Mouse (Mus musculus): ENCODE data around the gene Zmym3. TPM values are rescaled to one million over a fixed set of nuclear protein-coding genes. Genes with fewer than 3 reads are reported as not detected.
A peak's percentile ranks its signal among the peaks of the same experiment; 100 is the strongest.

Zmym3 gene
- polyA plus RNA-seq, 1 experiment = 15.9 TPM

DNA sequence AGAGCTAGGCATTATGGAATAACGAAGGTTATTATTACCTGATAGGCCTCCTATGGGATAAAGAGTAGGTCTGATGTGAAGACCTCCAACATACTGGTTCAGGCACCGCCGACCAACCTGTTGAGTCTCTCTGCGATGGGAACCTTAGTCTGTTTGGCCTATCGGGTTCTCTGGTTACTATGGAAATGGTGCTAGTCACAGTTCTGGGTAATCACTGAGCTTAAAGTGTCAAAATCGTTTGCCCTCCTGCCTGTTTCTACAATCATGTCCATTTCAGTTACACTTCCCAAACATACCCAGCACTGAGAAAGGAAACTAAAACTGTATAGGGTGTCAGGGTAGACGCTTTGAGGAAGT lies 8.1 kb upstream of the Zmym3 start:
- DNase-seq (ENCODE audit: low read depth in 1 of 2, low spot score in 2 of 2) = no peak
- Histone ChIP-seq H3K4me3 (ENCODE audit: extremely low read depth, insufficient read depth, insufficient read length) (peak overlapping the region; percentile 64), H3K4me1 (ENCODE audit: control insufficient read depth, insufficient read depth, insufficient read length) (no peaks in the 10 kb centered on the region; the same call in 1 of the 2 replicates), H3K27ac (ENCODE audit: insufficient read depth, low read length) (peak overlapping the region; percentile 97), H3K27me3 (ENCODE audit: control insufficient read depth, insufficient read depth, low read length) (no peaks in the 10 kb centered on the region), H3K36me3 (ENCODE audit: control insufficient read depth, insufficient read depth, low read length) (no peaks in the 10 kb centered on the region; the same call in 1 of the 2 replicates)
- TF ChIP-seq POLR2A (IDR thresholded peaks at IDR 0.05; ENCODE audit: low read depth, low read length) (no peak), CTCF (IDR thresholded peaks at IDR 0.05; ENCODE audit: extremely low read depth, insufficient read depth, insufficient read length, insufficient replicate concordance) (no peak)
- 33% methylated on average over 7 of the region's 7 CpGs for WGBS

DNA sequence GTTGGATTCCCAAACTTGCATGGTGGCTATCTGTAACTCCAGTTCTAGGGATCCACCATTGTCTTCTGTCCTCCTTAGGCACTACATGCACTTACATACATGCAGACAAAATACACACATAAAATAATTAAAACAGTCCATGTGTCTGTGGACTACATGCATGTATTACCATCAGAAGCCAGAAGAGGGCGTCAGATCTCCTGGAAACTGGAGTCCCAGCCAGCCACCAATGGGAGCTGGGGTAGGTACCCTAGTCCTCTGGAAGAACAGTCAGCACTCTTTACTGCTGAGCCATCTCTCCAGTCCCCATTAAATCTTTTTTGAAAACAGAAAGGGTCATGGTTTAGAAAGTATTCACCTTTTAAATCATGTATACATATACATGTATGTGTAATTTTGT lies 7.1 kb upstream of the Zmym3 start:
- H3K27me3 ChIP-seq (ENCODE audit: control insufficient read depth, insufficient read depth, low read length) = no peaks in the 10 kb centered on the region
- WGBS = 12% methylated on average over 1 of the region's 1 CpGs
- no peaks in the 10 kb centered on the region; the same call in 1 of the 2 replicates for H3K4me1 ChIP-seq (ENCODE audit: control insufficient read depth, insufficient read depth, insufficient read length)
- DNase-seq (ENCODE audit: low read depth in 1 of 2, low spot score in 2 of 2) = peak in 1 of 2 experiments; percentile 16
- TF ChIP-seq CTCF (IDR thresholded peaks at IDR 0.05; ENCODE audit: extremely low read depth, insufficient read depth, insufficient read length, insufficient replicate concordance) (no peak), POLR2A (IDR thresholded peaks at IDR 0.05; ENCODE audit: low read depth, low read length) (no peak)
- H3K36me3 ChIP-seq (ENCODE audit: control insufficient read depth, insufficient read depth, low read length) = no peaks in the 10 kb centered on the region; the same call in 1 of the 2 replicates
- no peak overlapping the region for H3K27ac ChIP-seq (ENCODE audit: insufficient read depth, low read length)
- no peak overlapping the region for H3K4me3 ChIP-seq (ENCODE audit: extremely low read depth, insufficient read depth, insufficient read length)

DNA sequence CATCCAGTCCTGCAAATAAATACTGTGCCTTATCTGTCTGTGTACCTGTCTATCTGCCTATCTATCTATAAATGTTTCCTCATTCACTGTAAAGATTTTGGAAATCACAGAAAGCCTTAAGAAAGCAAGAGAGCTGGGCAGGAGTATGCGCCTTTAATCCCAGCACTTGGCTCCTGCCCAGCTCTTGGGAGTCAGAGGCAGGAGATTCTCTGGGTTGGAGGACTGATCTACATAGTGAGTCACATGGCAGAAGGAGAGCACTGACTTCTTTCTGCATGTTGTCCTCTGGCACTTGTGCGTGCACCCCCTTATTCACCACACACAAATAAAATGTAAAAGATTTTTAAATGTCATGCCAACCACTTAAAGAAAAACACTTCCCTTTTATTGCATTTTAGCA lies 2.8 kb upstream of the Zmym3 start:
- TF ChIP-seq POLR2A (IDR thresholded peaks at IDR 0.05; ENCODE audit: low read depth, low read length) = no peak
- TF ChIP-seq CTCF (IDR thresholded peaks at IDR 0.05; ENCODE audit: extremely low read depth, insufficient read depth, insufficient read length, insufficient replicate concordance) = no peak
- Histone ChIP-seq H3K27ac (ENCODE audit: insufficient read depth, low read length) (no peak overlapping the region), H3K27me3 (ENCODE audit: control insufficient read depth, insufficient read depth, low read length) (no peaks in the 10 kb centered on the region), H3K4me3 (ENCODE audit: extremely low read depth, insufficient read depth, insufficient read length) (no peak overlapping the region), H3K4me1 (ENCODE audit: control insufficient read depth, insufficient read depth, insufficient read length) (peaks cover 2% of the 10 kb centered on the region; the same call in 1 of the 2 replicates), H3K36me3 (ENCODE audit: control insufficient read depth, insufficient read depth, low read length) (no peaks in the 10 kb centered on the region)
- WGBS = 80% methylated on average over 2 of the region's 2 CpGs
- no peak for DNase-seq (ENCODE audit: low read depth in 1 of 2, low spot score in 2 of 2)

DNA sequence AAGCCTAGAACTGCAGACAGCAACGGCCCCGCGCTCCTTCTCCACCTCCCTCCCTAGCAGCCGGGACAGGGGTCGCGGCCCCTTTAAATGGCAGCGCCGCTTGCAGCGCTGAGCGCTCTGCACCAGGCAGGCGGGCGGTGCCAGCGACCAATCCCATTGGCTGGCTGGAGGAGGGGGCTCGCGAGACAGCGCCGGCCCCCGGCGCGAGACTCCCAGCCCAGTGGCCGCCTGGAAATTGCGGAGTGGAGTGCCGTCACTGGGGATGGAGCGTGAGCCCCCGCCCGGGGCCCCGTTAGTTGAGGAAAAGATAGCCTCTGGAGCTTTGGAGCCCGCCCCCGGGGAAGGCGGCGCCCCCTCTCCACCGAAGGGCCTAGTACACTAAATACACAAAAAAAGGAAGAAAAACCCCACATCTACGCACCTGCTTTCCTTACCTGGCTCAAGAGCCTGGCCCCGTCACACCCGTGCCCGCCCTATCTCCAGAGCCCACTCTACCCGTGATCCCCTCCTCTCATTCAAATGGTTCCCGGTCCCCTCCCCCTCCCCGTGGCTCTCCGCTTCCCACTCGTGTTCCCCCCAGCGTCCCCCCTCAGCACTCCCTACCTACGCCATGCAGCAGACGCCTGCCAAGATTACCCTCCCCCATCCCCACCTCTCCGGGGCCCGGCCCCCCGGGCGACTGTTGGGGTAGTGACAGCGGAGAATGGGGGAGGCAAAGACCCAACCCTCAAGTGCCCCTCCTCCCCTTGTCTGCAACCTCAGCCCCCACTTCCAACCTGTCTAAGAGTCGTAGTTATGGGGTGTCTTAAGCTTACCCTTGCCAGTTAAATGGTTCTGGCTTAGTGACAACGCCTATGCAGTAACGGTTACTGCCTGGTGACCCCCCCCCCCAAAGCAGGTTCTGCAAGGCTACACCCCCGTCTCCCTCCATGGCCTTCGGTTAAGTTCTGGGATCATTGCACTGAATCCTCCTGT lies 637 bp downstream of the Zmym3 start:
- Histone ChIP-seq H3K36me3 (ENCODE audit: control insufficient read depth, insufficient read depth, low read length) (no peaks in the 10 kb centered on the region), H3K4me1 (ENCODE audit: control insufficient read depth, insufficient read depth, insufficient read length) (peaks cover 2% of the 10 kb centered on the region; the same call in 1 of the 2 replicates), H3K27ac (ENCODE audit: insufficient read depth, low read length) (peak overlapping the region; percentile 56), H3K4me3 (ENCODE audit: extremely low read depth, insufficient read depth, insufficient read length) (peak overlapping the region; percentile 73), H3K27me3 (ENCODE audit: control insufficient read depth, insufficient read depth, low read length) (no peaks in the 10 kb centered on the region)
- 24% methylated on average over 52 of the region's 54 CpGs for WGBS
- DNase-seq (ENCODE audit: low read depth in 1 of 2, low spot score in 2 of 2) = peak; percentile 58 to 77
- TF ChIP-seq CTCF (IDR thresholded peaks at IDR 0.05; ENCODE audit: extremely low read depth, insufficient read depth, insufficient read length, insufficient replicate concordance) = no peak
- no peak for TF ChIP-seq POLR2A (IDR thresholded peaks at IDR 0.05; ENCODE audit: low read depth, low read length)

DNA sequence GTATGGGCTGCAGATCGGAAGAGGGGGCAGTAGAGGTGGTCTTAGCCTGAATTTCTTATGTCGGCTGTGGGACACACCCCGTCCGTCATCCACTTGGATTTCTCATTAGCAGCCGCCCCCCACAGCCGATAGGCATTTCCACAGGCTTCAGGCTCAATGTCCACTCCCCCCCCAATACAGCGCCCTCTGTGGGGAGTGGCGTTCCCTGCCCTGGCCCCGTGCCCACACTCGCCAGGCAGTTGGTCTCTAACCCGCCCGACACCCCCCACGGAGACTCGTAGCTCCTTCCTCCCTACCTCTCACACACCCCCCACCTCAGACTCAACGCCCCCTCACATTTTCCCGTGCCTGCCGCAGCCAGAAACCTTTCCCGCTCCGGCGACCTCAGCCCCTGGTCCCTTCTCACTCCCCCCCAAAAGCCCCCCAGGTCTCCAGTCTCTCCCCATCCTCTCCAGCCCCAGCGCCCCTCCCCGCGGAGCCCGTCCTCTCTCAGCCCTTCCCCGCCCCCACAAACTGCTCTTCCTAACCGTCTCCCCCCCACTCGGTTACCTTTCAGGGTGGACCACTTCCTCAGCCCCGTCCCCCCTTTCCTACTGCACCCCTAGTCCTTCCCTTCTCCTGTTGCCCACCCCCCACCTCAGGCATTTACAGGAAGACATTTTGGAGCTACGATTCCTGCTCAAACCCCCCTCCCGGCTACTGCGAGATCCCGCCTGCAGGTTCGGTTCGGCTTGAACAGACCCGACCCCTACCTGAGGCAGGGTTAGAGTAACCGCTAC lies 1.5 kb downstream of the Zmym3 start:
- DNase-seq (ENCODE audit: low read depth in 1 of 2, low spot score in 2 of 2) = peak in 1 of 2 experiments; percentile 21
- H3K4me1 ChIP-seq (ENCODE audit: control insufficient read depth, insufficient read depth, insufficient read length) = peaks cover 2% of the 10 kb centered on the region; the same call in 1 of the 2 replicates
- H3K36me3 ChIP-seq (ENCODE audit: control insufficient read depth, insufficient read depth, low read length) = peaks cover 1% of the 10 kb centered on the region; the same call in 1 of the 2 replicates
- H3K4me3 ChIP-seq (ENCODE audit: extremely low read depth, insufficient read depth, insufficient read length) = peak overlapping the region; percentile 73
- no peaks in the 10 kb centered on the region for H3K27me3 ChIP-seq (ENCODE audit: control insufficient read depth, insufficient read depth, low read length)
- TF ChIP-seq CTCF (IDR thresholded peaks at IDR 0.05; ENCODE audit: extremely low read depth, insufficient read depth, insufficient read length, insufficient replicate concordance) = no peak
- no peak for TF ChIP-seq POLR2A (IDR thresholded peaks at IDR 0.05; ENCODE audit: low read depth, low read length)
- H3K27ac ChIP-seq (ENCODE audit: insufficient read depth, low read length) = peak overlapping the region; percentile 56; the same call in 1 of the 2 replicates
- 38% methylated on average over 36 of the region's 36 CpGs for WGBS

DNA sequence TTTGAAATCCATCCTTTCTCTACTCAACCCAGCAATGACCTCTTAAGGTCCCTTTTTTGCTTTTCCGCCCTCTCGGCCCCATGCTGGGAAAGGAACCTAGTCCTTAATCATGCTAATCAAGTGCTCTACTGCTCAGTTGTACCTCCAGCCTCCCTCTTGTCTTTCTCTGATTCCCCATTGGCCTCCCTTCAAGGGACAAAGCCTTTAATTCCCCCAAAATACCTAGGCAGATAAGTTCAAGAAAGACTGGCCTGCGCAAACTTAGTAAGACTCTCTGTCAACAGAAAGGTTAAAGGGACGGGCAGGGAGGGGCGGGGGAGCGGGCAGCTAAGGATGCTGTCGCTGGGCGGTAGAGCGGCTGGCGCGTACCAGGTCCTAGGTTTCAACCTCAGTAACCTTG lies 24.2 kb downstream of the Zmym3 start:
- Histone ChIP-seq H3K27ac (ENCODE audit: insufficient read depth, low read length) (no peak overlapping the region), H3K27me3 (ENCODE audit: control insufficient read depth, insufficient read depth, low read length) (no peaks in the 10 kb centered on the region), H3K4me1 (ENCODE audit: control insufficient read depth, insufficient read depth, insufficient read length) (no peaks in the 10 kb centered on the region), H3K4me3 (ENCODE audit: extremely low read depth, insufficient read depth, insufficient read length) (no peak overlapping the region), H3K36me3 (ENCODE audit: control insufficient read depth, insufficient read depth, low read length) (no peaks in the 10 kb centered on the region)
- DNase-seq (ENCODE audit: low read depth in 1 of 2, low spot score in 2 of 2) = no peak
- 77% methylated on average over 11 of the region's 11 CpGs for WGBS
- TF ChIP-seq CTCF (IDR thresholded peaks at IDR 0.05; ENCODE audit: extremely low read depth, insufficient read depth, insufficient read length, insufficient replicate concordance) = no peak
- no peak for TF ChIP-seq POLR2A (IDR thresholded peaks at IDR 0.05; ENCODE audit: low read depth, low read length)
